Mouse (Mus musculus) stomach, embryonic 14.5 days (tissue): ENCODE measurements around the gene Ucma. TPM values are rescaled to one million over a fixed set of nuclear protein-coding genes. Genes with fewer than 3 reads are reported as not detected.

Source experiments
- ATAC-seq: fragments of 200-750 bp; cut with Nextera tagmentation; 2 replicates; pipeline ENCODE4 v1.8.0; 2017; ENCODE audit warnings: low read depth, moderate TSS enrichment; ENCODE audit not compliant: insufficient number of reproducible peaks, insufficient read depth, low FRiP score
- H3K27ac ChIP-seq: fragments of 300-500 bp; sonication (generic); 2 replicates; pipeline ENCODE4 v1.5.1; 2014; ENCODE audit warnings: mild to moderate bottlenecking, low read length, moderate library complexity, mixed read lengths
- H3K27me3 ChIP-seq: fragments of 300-500 bp; sonication (generic); 2 replicates; pipeline ENCODE4 v1.6.1; 2014; ENCODE audit warnings: low read length, control low read depth, mixed read lengths; ENCODE audit not compliant: control insufficient read depth, insufficient read depth
- H3K36me3 ChIP-seq: fragments of 300-500 bp; sonication (generic); 2 replicates; pipeline ENCODE4 v1.6.1; 2014; ENCODE audit warnings: mild to moderate bottlenecking, control low read depth, low read length, moderate library complexity, mixed read lengths; ENCODE audit not compliant: control insufficient read depth, insufficient read depth
- H3K4me1 ChIP-seq: fragments of 300-500 bp; sonication (generic); 2 replicates; pipeline ENCODE4 v1.6.1; 2014; ENCODE audit warnings: low read length, control low read depth, mixed read lengths; ENCODE audit not compliant: control insufficient read depth, insufficient read depth
- H3K4me2 ChIP-seq: fragments of 300-500 bp; sonication (generic); replicated peaks from 2 replicates; pipeline ENCODE4 v1.6.1; 2014; ENCODE audit warnings: low read depth, low read length, control low read depth
- H3K4me3 ChIP-seq: fragments of 300-500 bp; sonication (generic); 2 replicates; pipeline ENCODE4 v1.5.1; 2014; ENCODE audit warnings: low read depth, low read length, control low read depth
- H3K9ac ChIP-seq: fragments of 300-500 bp; sonication (generic); replicated peaks from 2 replicates; pipeline ENCODE4 v1.6.1; 2014; ENCODE audit warnings: low read depth, mild to moderate bottlenecking, control low read depth, low read length, moderate library complexity, mixed read lengths
- H3K9me3 ChIP-seq: fragments of 300-500 bp; sonication (generic); 2 replicates; pipeline ENCODE4 v1.6.1; 2016; ENCODE audit warnings: low read depth, low read length, control low read depth; ENCODE audit not compliant: control insufficient read depth
- WGBS: fragments of 180-500 bp; shearing (Covaris S2); extraction: QIAGEN DNeasy Blood & Tissue Kit; methylation state at CpG from one replicate; pipeline ENCODE4 v1.1.7; 2014; 5-methylcytosine and 5-hydroxymethylcytosine counted together
- polyA plus RNA-seq: library from polyadenylated mRNA; unstranded; fragments of >200 nt; fragmentation: Nextera tagmentation; extraction: Ambion mirVana; gene quantifications from 2 replicates; pipeline ENCODE4 v1.2.1, GENCODE M21; 2014

The Ucma gene
- polyA plus RNA-seq, 1 experiment from 2014 or later = not detected

GRCm38 (mm10) chr2:5027057-5027456 lies 51.1 kb downstream of the Ucma start:
- H3K9ac ChIP-seq = no peak overlapping the region
- no peaks in the 10 kb centered on the region for H3K27me3 ChIP-seq
- no peaks in the 10 kb centered on the region for H3K36me3 ChIP-seq
- no peaks in the 10 kb centered on the region for H3K4me1 ChIP-seq
- H3K9me3 ChIP-seq = no peaks in the 10 kb centered on the region
- 73% methylated on average over 6 of the region's 6 CpGs for WGBS
- no peak overlapping the region for H3K27ac ChIP-seq
- no peak for ATAC-seq
- no peak overlapping the region for H3K4me3 ChIP-seq
- no peak overlapping the region for H3K4me2 ChIP-seq

GRCm38 (mm10) chr2:5028047-5028446 lies 52.1 kb downstream of the Ucma start:
- H3K4me2 ChIP-seq = no peak overlapping the region
- ATAC-seq = no peak
- 89% methylated on average over 7 of the region's 7 CpGs for WGBS

DNA sequence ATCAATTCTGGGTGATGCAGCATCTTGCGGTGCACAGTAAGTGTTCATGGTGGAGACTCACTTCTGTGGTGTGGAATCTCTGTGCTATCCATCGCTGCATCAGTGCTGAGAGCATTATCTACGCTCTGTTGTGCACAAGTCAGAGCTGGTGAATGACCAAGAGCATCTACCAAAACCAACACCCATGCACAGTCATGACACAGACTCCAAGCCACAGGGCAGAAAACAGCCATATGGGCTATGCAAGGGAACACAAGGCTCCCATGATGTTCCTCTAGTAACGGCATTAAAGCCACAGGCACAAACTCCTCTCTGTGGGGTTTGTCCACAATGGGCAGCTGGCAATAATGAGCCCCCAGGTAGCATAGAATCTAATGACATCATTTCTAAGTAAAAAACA lies 53.9 kb downstream of the Ucma start:
- no peak overlapping the region for H3K27ac ChIP-seq
- H3K9ac ChIP-seq = no peak overlapping the region
- no peaks in the 10 kb centered on the region for H3K27me3 ChIP-seq
- no peak overlapping the region for H3K4me2 ChIP-seq
- H3K4me3 ChIP-seq = no peak overlapping the region
- WGBS = 91% methylated on average over 4 of the region's 4 CpGs
- no peaks in the 10 kb centered on the region for H3K9me3 ChIP-seq
- no peak for ATAC-seq
- no peaks in the 10 kb centered on the region for H3K4me1 ChIP-seq
- H3K36me3 ChIP-seq = no peaks in the 10 kb centered on the region

More at GRCm38 (mm10) chr2:5028047-5028446, 52.1 kb downstream of the Ucma start:
- H3K9me3 ChIP-seq = no peaks in the 10 kb centered on the region
- H3K9ac ChIP-seq = no peak overlapping the region
- H3K27me3 ChIP-seq = no peaks in the 10 kb centered on the region
- H3K4me1 ChIP-seq = no peaks in the 10 kb centered on the region
- no peak overlapping the region for H3K4me3 ChIP-seq
- H3K36me3 ChIP-seq = no peaks in the 10 kb centered on the region
- no peak overlapping the region for H3K27ac ChIP-seq

GRCm38 (mm10) chr2:5031215-5031614 lies 55.3 kb downstream of the Ucma start:
- H3K9me3 ChIP-seq = no peaks in the 10 kb centered on the region
- no peaks in the 10 kb centered on the region for H3K27me3 ChIP-seq
- WGBS = 80% methylated on average over 7 of the region's 7 CpGs
- H3K36me3 ChIP-seq = no peaks in the 10 kb centered on the region
- H3K27ac ChIP-seq = no peak overlapping the region
- H3K4me2 ChIP-seq = no peak overlapping the region
- H3K4me3 ChIP-seq = no peak overlapping the region
- H3K9ac ChIP-seq = no peak overlapping the region
- ATAC-seq = no peak
- no peaks in the 10 kb centered on the region for H3K4me1 ChIP-seq

DNA sequence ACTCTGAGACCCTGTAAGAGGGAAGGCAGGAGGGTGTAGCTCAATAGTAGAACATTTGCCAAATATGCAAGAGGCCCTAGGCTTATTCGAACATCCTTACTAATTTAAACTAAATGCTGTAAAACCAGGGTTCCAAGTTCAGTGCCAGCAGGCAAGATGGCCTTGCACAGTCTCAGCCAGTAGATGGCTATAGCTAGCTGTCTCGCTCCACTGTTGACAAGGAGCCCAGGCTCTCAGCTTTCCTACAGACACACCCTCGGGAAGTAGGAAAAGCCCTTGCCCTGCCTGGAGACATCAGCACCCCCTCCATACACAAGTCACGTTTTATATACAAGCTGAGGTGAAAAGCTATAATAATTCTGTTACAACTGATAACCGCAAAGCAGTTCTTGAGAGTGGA lies 56.7 kb downstream of the Ucma start:
- H3K36me3 ChIP-seq = no peaks in the 10 kb centered on the region
- no peaks in the 10 kb centered on the region for H3K9me3 ChIP-seq
- ATAC-seq = no peak
- H3K9ac ChIP-seq = no peak overlapping the region
- WGBS = 69% methylated on average over 5 of the region's 5 CpGs
- no peak overlapping the region for H3K4me2 ChIP-seq
- H3K27me3 ChIP-seq = no peaks in the 10 kb centered on the region
- H3K4me3 ChIP-seq = no peak overlapping the region
- H3K4me1 ChIP-seq = no peaks in the 10 kb centered on the region
- no peak overlapping the region for H3K27ac ChIP-seq

- H3K9me3 ChIP-seq = no peaks in the 10 kb centered on the region
- H3K27me3 ChIP-seq = no peaks in the 10 kb centered on the region
- H3K4me2 ChIP-seq = no peak overlapping the region
- H3K4me3 ChIP-seq = no peak overlapping the region
- no peak overlapping the region for H3K27ac ChIP-seq
- H3K4me1 ChIP-seq = no peaks in the 10 kb centered on the region
- no peak overlapping the region for H3K9ac ChIP-seq
- no peaks in the 10 kb centered on the region for H3K36me3 ChIP-seq
- 0 out of 2 replicates have a peak, but pooled peaks have one; percentile 72 for ATAC-seq
- 54% methylated on average over 15 of the region's 15 CpGs for WGBS
Observed at GRCm38 (mm10) chr2:5033546-5034420, 57.9 kb downstream of the Ucma start.

- WGBS = 80% methylated on average over 8 of the region's 8 CpGs
- Histone ChIP-seq H3K9me3 (no peaks in the 10 kb centered on the region), H3K27me3 (no peaks in the 10 kb centered on the region), H3K4me3 (no peak overlapping the region), H3K27ac (no peak overlapping the region), H3K36me3 (no peaks in the 10 kb centered on the region), H3K4me2 (no peak overlapping the region), H3K4me1 (no peaks in the 10 kb centered on the region), H3K9ac (no peak overlapping the region)
- no peak for ATAC-seq
Observed at GRCm38 (mm10) chr2:5034801-5035200, 58.9 kb downstream of the Ucma start.

- H3K4me2 ChIP-seq = no peak overlapping the region
- no peaks in the 10 kb centered on the region for H3K9me3 ChIP-seq
- H3K4me1 ChIP-seq = no peaks in the 10 kb centered on the region
- no peak overlapping the region for H3K4me3 ChIP-seq
- H3K27me3 ChIP-seq = no peaks in the 10 kb centered on the region
- no peak overlapping the region for H3K9ac ChIP-seq
- no peak overlapping the region for H3K27ac ChIP-seq
- WGBS = 85% methylated on average over 9 of the region's 9 CpGs
- H3K36me3 ChIP-seq = no peaks in the 10 kb centered on the region
- no peak for ATAC-seq
Observed at GRCm38 (mm10) chr2:5035241-5035640, 59.3 kb downstream of the Ucma start.
